Mouse (Mus musculus) ES-Bruce4 (cell line): Measurements from ENCODE around the gene Wdr34. TPM values are rescaled to one million over a fixed set of nuclear protein-coding genes. Genes with fewer than 3 reads are reported as not detected.

Experiments used
- H3K27ac ChIP-seq: 2 replicates; pipeline ENCODE4 v1.5.1; 2012; ENCODE audit warnings: low read length, inconsistent platforms; ENCODE audit not compliant: insufficient read depth
- H3K27me3 ChIP-seq: 2 replicates; pipeline ENCODE4 v1.6.1; 2012; ENCODE audit warnings: mild to moderate bottlenecking, low read length, inconsistent platforms; ENCODE audit not compliant: control insufficient read depth, poor library complexity, insufficient read depth, severe bottlenecking
- H3K36me3 ChIP-seq: 2 replicates; pipeline ENCODE4 v1.6.1; 2012; ENCODE audit warnings: inconsistent platforms, mild to moderate bottlenecking, low read length, moderate library complexity; ENCODE audit not compliant: control insufficient read depth, poor library complexity, insufficient read depth, severe bottlenecking
- H3K4me1 ChIP-seq: one replicate; pipeline ENCODE4 v1.8.1; 2011; ENCODE audit warnings: low read length; ENCODE audit not compliant: control insufficient read depth, insufficient read depth
- H3K4me3 ChIP-seq: 2 replicates; pipeline ENCODE4 v1.5.1; 2011; ENCODE audit warnings: low read depth, mild to moderate bottlenecking, low read length
- H3K9ac ChIP-seq: 2 replicates; pipeline ENCODE4 v1.6.1; 2012; ENCODE audit warnings: low read depth, mild to moderate bottlenecking, inconsistent platforms; ENCODE audit not compliant: poor library complexity, severe bottlenecking
- H3K9me3 ChIP-seq: replicated peaks from 2 replicates; pipeline ENCODE4 v1.6.1; 2012; ENCODE audit warnings: mild to moderate bottlenecking, low read length, inconsistent platforms; ENCODE audit not compliant: control insufficient read depth, poor library complexity, insufficient read depth, severe bottlenecking
- CTCF ChIP-seq: IDR thresholded peaks from one replicate; pipeline ENCODE4 v1.8.1; 2011; ENCODE audit warnings: low read depth, low read length
- EP300 ChIP-seq: IDR thresholded peaks from 2 replicates; pipeline ENCODE4 v1.6.1; 2011; ENCODE audit warnings: low read depth, low read length; ENCODE audit not compliant: insufficient read depth
- POLR2A ChIP-seq: IDR thresholded peaks from one replicate; pipeline ENCODE4 v1.8.1; 2011; ENCODE audit warnings: low read length; ENCODE audit not compliant: insufficient read depth
- polyA plus RNA-seq: library from polyadenylated mRNA; stranded (reverse); fragments of >200 nt; gene quantifications from 2 replicates; pipeline ENCODE4 v1.2.4, GENCODE M21; 2011; ENCODE audit warnings: low read depth; ENCODE audit not compliant: missing spikeins, insufficient read depth, insufficient read length

Gene Wdr34
- polyA plus RNA-seq, 1 experiment, result 20.6 TPM

DNA sequence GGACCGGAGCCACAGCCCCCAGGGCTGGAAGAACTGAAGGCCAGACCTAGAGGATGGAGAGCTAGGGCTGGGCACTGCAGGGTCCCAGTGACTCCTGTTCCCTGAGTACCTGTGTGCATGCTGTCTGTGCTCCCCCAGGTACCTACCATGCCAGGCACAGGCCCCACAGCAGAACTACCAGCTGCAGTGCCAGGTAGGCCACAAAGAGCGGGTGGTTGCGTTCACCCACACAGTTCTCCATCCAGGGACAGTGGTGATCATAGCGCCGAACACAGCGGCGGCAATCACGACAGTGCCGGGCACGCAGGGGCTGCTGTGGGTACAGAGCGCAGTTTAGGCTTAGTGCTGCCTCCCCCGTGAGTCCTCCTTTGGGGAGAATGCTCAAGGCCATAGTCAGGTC is 42.8 kb upstream of the Wdr34 start:
- peaks cover 14% of the 10 kb centered on the region for H3K36me3 ChIP-seq
- TF ChIP-seq CTCF, result no peak
- TF ChIP-seq EP300, result no peak
- no peak for TF ChIP-seq POLR2A

DNA sequence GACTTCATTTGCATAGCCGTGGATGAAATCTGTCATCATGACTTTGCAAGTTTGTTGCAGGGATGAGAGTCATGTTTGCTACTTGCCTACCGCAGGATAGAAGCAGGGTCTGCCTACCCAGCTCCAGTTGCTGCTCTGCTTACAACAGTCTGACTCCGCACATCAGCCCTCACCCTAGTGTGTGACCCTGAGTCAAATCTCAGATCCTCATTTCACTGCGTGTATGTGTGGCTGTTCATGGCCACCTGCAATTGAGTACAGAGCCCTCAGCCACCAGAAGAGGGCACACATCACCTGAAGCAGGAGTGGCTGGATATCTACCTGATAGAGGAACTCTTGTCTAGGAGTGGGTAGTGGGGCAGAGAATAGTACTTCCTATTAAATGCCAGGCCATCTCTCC is 38.6 kb upstream of the Wdr34 start:
- Histone ChIP-seq H3K27ac (no peak overlapping the region; the same call in 1 of the 2 replicates), H3K36me3 (peaks cover 14% of the 10 kb centered on the region)

More for the DNA sequence above, 42.8 kb upstream of the Wdr34 start:
- Histone ChIP-seq H3K4me1 (no peaks in the 10 kb centered on the region), H3K27me3 (no peaks in the 10 kb centered on the region), H3K9me3 (no peaks in the 10 kb centered on the region), H3K9ac (no peak overlapping the region), H3K4me3 (no peak overlapping the region), H3K27ac (no peak overlapping the region)

DNA sequence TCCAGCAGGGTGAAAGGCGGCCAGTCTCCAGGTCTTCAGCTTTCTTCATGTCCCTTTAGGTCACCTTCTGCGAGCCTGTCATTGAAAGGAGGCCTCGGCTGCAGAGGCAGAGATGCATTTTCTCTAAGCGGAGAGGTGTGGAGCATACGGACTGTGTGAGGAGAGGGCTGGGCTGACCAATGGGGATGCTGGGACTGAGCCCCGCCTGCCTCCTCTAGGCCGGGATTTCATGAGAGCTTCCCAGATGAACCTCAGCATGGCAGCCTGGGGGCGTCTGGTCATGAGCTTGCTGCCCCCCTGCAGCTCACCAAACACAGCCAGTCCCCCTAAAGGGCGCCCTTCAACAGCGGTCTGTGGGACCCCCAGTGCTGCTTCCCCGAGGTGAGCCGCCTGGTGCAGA is 36.0 kb upstream of the Wdr34 start:
- Histone ChIP-seq H3K27ac (no peak overlapping the region), H3K27me3 (no peaks in the 10 kb centered on the region), H3K36me3 (no peaks in the 10 kb centered on the region), H3K4me3 (no peak overlapping the region), H3K9ac (no peak overlapping the region), H3K9me3 (no peaks in the 10 kb centered on the region), H3K4me1 (no peaks in the 10 kb centered on the region)
- TF ChIP-seq EP300 (no peak), POLR2A (no peak), CTCF (no peak)

More for the DNA sequence above, 38.6 kb upstream of the Wdr34 start:
- TF ChIP-seq CTCF, result peak; percentile 31
- TF ChIP-seq EP300, result no peak
- Histone ChIP-seq H3K9ac (no peak overlapping the region), H3K9me3 (no peaks in the 10 kb centered on the region), H3K27me3 (no peaks in the 10 kb centered on the region), H3K4me3 (no peak overlapping the region), H3K4me1 (no peaks in the 10 kb centered on the region)

GRCm38 (mm10) chr2:30084113-30084512 is 35.4 kb upstream of the Wdr34 start:
- Histone ChIP-seq H3K27me3 (no peaks in the 10 kb centered on the region), H3K27ac (no peak overlapping the region), H3K4me3 (no peak overlapping the region), H3K9ac (no peak overlapping the region), H3K36me3 (no peaks in the 10 kb centered on the region), H3K9me3 (no peaks in the 10 kb centered on the region), H3K4me1 (peaks cover 1% of the 10 kb centered on the region)
- TF ChIP-seq CTCF, result no peak
- no peak for TF ChIP-seq EP300
- no peak for TF ChIP-seq POLR2A

- Histone ChIP-seq H3K27ac (no peak overlapping the region), H3K27me3 (no peaks in the 10 kb centered on the region), H3K9me3 (no peaks in the 10 kb centered on the region), H3K9ac (no peak overlapping the region), H3K36me3 (no peaks in the 10 kb centered on the region), H3K4me1 (peaks cover 6% of the 10 kb centered on the region), H3K4me3 (no peak overlapping the region)
- no peak for TF ChIP-seq CTCF
- TF ChIP-seq EP300, result no peak
- TF ChIP-seq POLR2A, result no peak
Observed at GRCm38 (mm10) chr2:30080181-30080800, 31.6 kb upstream of the Wdr34 start.

GRCm38 (mm10) chr2:30078760-30079159 is 30.1 kb upstream of the Wdr34 start:
- H3K9me3 ChIP-seq, result no peaks in the 10 kb centered on the region
- no peaks in the 10 kb centered on the region; the same call in 1 of the 2 replicates for H3K36me3 ChIP-seq
- H3K4me3 ChIP-seq, result peak overlapping the region; percentile 82; the same call in 1 of the 2 replicates
- no peak overlapping the region for H3K27ac ChIP-seq
- TF ChIP-seq CTCF, result no peak
- no peak for TF ChIP-seq POLR2A
- TF ChIP-seq EP300, result no peak
- H3K9ac ChIP-seq, result peak overlapping the region; percentile 89
- H3K27me3 ChIP-seq, result no peaks in the 10 kb centered on the region
- H3K4me1 ChIP-seq, result peaks cover 6% of the 10 kb centered on the region
